Mouse (Mus musculus) brain, embryonic 14.5 days (tissue): Measurements from ENCODE around the gene B3gat2.

Source experiments
- CTCF ChIP-seq: fragments of 200-500 bp; IDR thresholded peaks from 2 replicates; pipeline ENCODE4 v1.5.1; 2012; ENCODE audit warnings: inconsistent platforms, mild to moderate bottlenecking, moderate library complexity, borderline replicate concordance; ENCODE audit not compliant: insufficient read depth, insufficient read length; ENCODE audit errors: extremely low read depth
- POLR2A ChIP-seq: fragments of 200-500 bp; IDR thresholded peaks from 2 replicates; pipeline ENCODE4 v1.6.1; 2012; ENCODE audit warnings: mild to moderate bottlenecking, inconsistent platforms, borderline replicate concordance; ENCODE audit not compliant: poor library complexity, insufficient read depth, insufficient read length, severe bottlenecking; ENCODE audit errors: extremely low read depth

DNA sequence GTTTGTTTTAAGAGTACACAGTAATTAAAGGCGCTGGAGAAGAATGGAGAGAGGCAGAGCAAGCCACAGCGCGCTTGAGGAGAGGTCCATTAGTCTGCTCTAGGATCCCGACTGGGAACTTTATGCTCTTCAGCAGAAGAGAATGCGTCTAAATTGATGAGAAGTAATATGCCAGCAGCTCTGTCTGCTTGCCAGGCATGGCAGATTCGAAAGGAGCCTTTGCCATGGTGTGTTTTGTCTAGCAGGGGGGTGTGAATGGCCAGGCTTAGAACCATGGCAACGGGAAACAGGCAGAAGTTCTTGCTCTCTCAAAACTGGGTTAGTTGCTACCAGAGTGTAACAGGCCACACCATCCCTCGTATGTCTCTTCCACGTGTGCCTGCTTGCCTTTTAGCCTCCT is 73.3 kb downstream of the B3gat2 start:
- TF ChIP-seq CTCF: no peak
- TF ChIP-seq POLR2A: no peak
